Mouse (Mus musculus) CH12.LX (cell line): ENCODE data around the gene Gpx6.

Experiments used
- CTCF ChIP-seq, 2 experiments: IDR thresholded peaks in 1 of 2; conservative IDR thresholded peaks in 1 of 2; 2 replicates each; pipeline ENCODE4 v1.5.1; 2011 to 2012; ENCODE audit warnings: low read depth in 2 of 2, low read length in 2 of 2, improper control_type of control experiment in 1 of 2, inconsistent platforms in 1 of 2, mild to moderate bottlenecking in 1 of 2, moderate library complexity in 1 of 2
- E2F4 ChIP-seq: IDR thresholded peaks from 2 replicates; pipeline ENCODE4 v1.6.1; 2011; ENCODE audit warnings: low read depth, low read length, improper control_type of control experiment; ENCODE audit not compliant: insufficient replicate concordance
- MAX ChIP-seq: IDR thresholded peaks from 2 replicates; pipeline ENCODE4 v1.6.1; 2011; ENCODE audit warnings: low read length, improper control_type of control experiment
- NELFE ChIP-seq: IDR thresholded peaks from 2 replicates; pipeline ENCODE4 v1.6.1; 2011; ENCODE audit warnings: low read depth, low read length, improper control_type of control experiment
- NRF1 ChIP-seq: IDR thresholded peaks from 2 replicates; pipeline ENCODE4 v1.6.1; 2014; ENCODE audit warnings: low read depth, mild to moderate bottlenecking, inconsistent platforms, low read length, improper control_type of control experiment, moderate library complexity
- POLR2A ChIP-seq: IDR thresholded peaks from 2 replicates; pipeline ENCODE4 v1.6.1; 2011; ENCODE audit warnings: low read depth, mild to moderate bottlenecking, improper control_type of control experiment, low read length
- RAD21 ChIP-seq: IDR thresholded peaks from 2 replicates; pipeline ENCODE4 v1.6.1; 2011; ENCODE audit warnings: low read depth, mild to moderate bottlenecking, low read length, improper control_type of control experiment, moderate library complexity
- RCOR1 ChIP-seq: conservative IDR thresholded peaks from 2 replicates; pipeline ENCODE4 v1.6.1; 2012; ENCODE audit warnings: low read depth, mild to moderate bottlenecking, inconsistent platforms, low read length, improper control_type of control experiment
- USF2 ChIP-seq: conservative IDR thresholded peaks from 2 replicates; pipeline ENCODE4 v1.6.1; 2011; ENCODE audit warnings: low read depth, low read length, improper control_type of control experiment

DNA sequence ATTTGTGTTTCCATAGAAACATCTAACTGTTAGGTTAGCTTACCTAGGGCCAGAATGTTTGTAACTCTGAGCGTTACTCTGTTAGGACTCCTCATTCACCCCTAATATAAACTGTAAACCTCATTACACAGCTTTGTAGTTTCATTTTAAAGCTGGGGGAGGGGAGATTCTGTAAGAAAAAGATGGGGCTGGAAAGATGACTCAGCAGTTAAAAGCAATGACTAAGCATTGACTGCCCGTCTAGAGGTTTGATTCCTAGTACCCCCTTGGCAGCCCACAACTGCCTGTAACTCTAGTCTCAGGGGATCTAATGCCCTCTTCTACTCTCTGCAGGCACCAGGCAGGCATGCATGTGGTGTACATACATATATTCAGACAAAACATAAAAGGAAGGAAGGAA is 2.1 kb upstream of the Gpx6 start:
- TF ChIP-seq CTCF (conservative IDR thresholded peaks at IDR 0.05 in 1 of 2, IDR thresholded peaks at IDR 0.05 in 1 of 2; ENCODE audit: low read depth in 2 of 2, low read length in 2 of 2) (no peak), RCOR1 (no peak), RAD21 (no peak), POLR2A (no peak), NRF1 (no peak), NELFE (no peak), USF2 (no peak), E2F4 (no peak), MAX (no peak)
